Mouse (Mus musculus) Patski (cell line): ENCODE data around the gene Ajuba. TPM values are rescaled to one million over a fixed set of nuclear protein-coding genes. Genes with fewer than 3 reads are reported as not detected.

ENCODE experiments used
- ATAC-seq: fragments of 100-300 bp; one replicate; pipeline ENCODE4 v1.8.0; 2021
- CTCF ChIA-PET: fragments of 350-600 bp; sonication (Branson Sonifier 250); formaldehyde crosslinking; loops from one replicate; lab custom pipeline; 2022; ENCODE audit warnings: inconsistent platforms; lab: Charles Lee
- POLR2A ChIA-PET: fragments of 350-600 bp; sonication (Branson Sonifier 250); formaldehyde crosslinking; loops from one replicate; lab custom pipeline; 2022; ENCODE audit warnings: antibody characterized with exemption, inconsistent platforms; lab: Charles Lee
- DNase-seq: peaks from one replicate; pipeline ENCODE4 v3.0.0-alpha.2; 2011; ENCODE audit warnings: low read depth, low spot score
- H3K27me3 ChIP-seq: fragments of 371-371 bp; one replicate; pipeline ENCODE4 v1.5.1; 2021
- CTCF ChIP-seq: fragments of 100-300 bp; IDR thresholded peaks from one replicate; pipeline ENCODE4 v1.5.1; 2021
- in situ Hi-C: fragments of 300-500 bp; cut with MboI; formaldehyde crosslinking; loops from 3 replicates; pipeline ENCODE4 v1.11.1; 2018; ENCODE audit warnings: low pct_unique_long_range_greater_than_20kb, mixed read lengths
- polyA plus RNA-seq: library from polyadenylated mRNA; unstranded; gene quantifications from one replicate; pipeline ENCODE4 v1.2.3, GENCODE M21; 2021

Ajuba gene
- polyA plus RNA-seq, 1 experiment from 2014 or later: 91.9 TPM

- in situ Hi-C loops: no loop called here
- peak; percentile 72 for TF ChIP-seq CTCF
- H3K27me3 ChIP-seq: no peaks in the 10 kb centered on the region
- POLR2A ChIA-PET: interaction anchor here (1.5 to 2.2 kb wide), 2 partner anchors 23 to 327 kb away, joined by 3 to 8 read pairs; partner anchors contain the start of gene Ajuba
- ATAC-seq (peak; percentile 88), DNase-seq (no peak)
- CTCF ChIA-PET: interaction anchor here (0.8 to 2.8 kb wide), 12 partner anchors 15 to 106 kb away, joined by 3 to 16 read pairs (median 4); partner anchors contain the start of genes Ajuba and Cdh24
Observed at GRCm38 (mm10) chr14:54553975-54554769, 23.2 kb downstream of the Ajuba start, which contains the start of gene Haus4. Gene Haus4 (minus strand): TSS chr14:54554616.

- H3K27me3 ChIP-seq: no peaks in the 10 kb centered on the region
- in situ Hi-C loops: no loop called here
- DNase-seq (no peak), ATAC-seq (peak; percentile 29)
- no peak for TF ChIP-seq CTCF
- POLR2A ChIA-PET: interaction anchor here (1.5 kb wide), 1 partner anchor 326 kb away, joined by 3 read pairs; no protein-coding TSS in a partner anchor
- CTCF ChIA-PET: interaction anchor here (0.9 to 2.1 kb wide), 5 partner anchors 25 to 107 kb away, joined by 3 to 13 read pairs (median 5); partner anchors contain the start of gene Cdh24
Observed at GRCm38 (mm10) chr14:54553454-54553974, 23.8 kb downstream of the Ajuba start.

GRCm38 (mm10) chr14:54544703-54545102 is 32.7 kb downstream of the Ajuba start:
- POLR2A ChIA-PET: no interaction called here
- no peaks in the 10 kb centered on the region for H3K27me3 ChIP-seq
- in situ Hi-C loops: no loop called here
- CTCF ChIA-PET: interaction anchor here (5.6 kb wide), 1 partner anchor 16 kb away, joined by 27 read pairs; no protein-coding TSS in a partner anchor
- no peak for TF ChIP-seq CTCF
- no peak for DNase-seq
- no peak for ATAC-seq

GRCm38 (mm10) chr14:54540771-54541170 is 36.6 kb downstream of the Ajuba start:
- no peak for TF ChIP-seq CTCF
- DNase-seq: no peak
- ATAC-seq: no peak
- no peaks in the 10 kb centered on the region for H3K27me3 ChIP-seq
- POLR2A ChIA-PET: no interaction called here
- CTCF ChIA-PET: interaction anchor here (1.4 to 3.8 kb wide), 3 partner anchors 13 to 38 kb away, joined by 5 to 25 read pairs (median 7); partner anchors contain the start of gene Ajuba
- in situ Hi-C loops: no loop called here

GRCm38 (mm10) chr14:54538580-54538979 is 38.8 kb downstream of the Ajuba start:
- in situ Hi-C loops: no loop called here
- POLR2A ChIA-PET: interaction anchor here (1.3 kb wide), 1 partner anchor 8 kb away, joined by 7 read pairs; no protein-coding TSS in a partner anchor
- ATAC-seq (no peak), DNase-seq (no peak)
- H3K27me3 ChIP-seq: no peaks in the 10 kb centered on the region
- CTCF ChIA-PET: interaction anchor here (1.1 kb wide), 1 partner anchor 9 kb away, joined by 3 read pairs; no protein-coding TSS in a partner anchor
- TF ChIP-seq CTCF: no peak

- DNase-seq (peak; percentile 13), ATAC-seq (peak; percentile 57)
- peak; percentile 85 for TF ChIP-seq CTCF
- ChIA-PET POLR2A (interaction anchor here (0.8 to 1.7 kb wide), 2 partner anchors 14 to 41 kb away, joined by 3 to 4 read pairs; no protein-coding TSS in a partner anchor), CTCF (interaction anchor here (0.7 to 3.1 kb wide), 30 partner anchors 11 to 173 kb away, joined by 3 to 27 read pairs (median 4); partner anchors contain the start of genes Cdh24, Gm17606, Prmt5 and Psmb5)
- H3K27me3 ChIP-seq: no peaks in the 10 kb centered on the region
- in situ Hi-C loops: loop anchor here (5.0 kb wide), 1 partner anchor 114 kb away; the partner anchor contains the start of genes Cdh24 and Gm17606
Observed at GRCm38 (mm10) chr14:54528446-54529111, 48.8 kb downstream of the Ajuba start.

- TF ChIP-seq CTCF: no peak
- POLR2A ChIA-PET: interaction anchor here (1.7 kb wide), 1 partner anchor 41 kb away, joined by 4 read pairs; no protein-coding TSS in a partner anchor
- DNase-seq (no peak), ATAC-seq (no peak)
- CTCF ChIA-PET: interaction anchor here (0.8 to 3.1 kb wide), 27 partner anchors 10 to 173 kb away, joined by 3 to 27 read pairs (median 5); partner anchors contain the start of genes Cdh24, Gm17606, Prmt5 and Psmb5
- in situ Hi-C loops: loop anchor here (5.0 kb wide), 1 partner anchor 114 kb away; the partner anchor contains the start of genes Cdh24 and Gm17606
- no peaks in the 10 kb centered on the region for H3K27me3 ChIP-seq
Observed at GRCm38 (mm10) chr14:54528007-54528393, 49.4 kb downstream of the Ajuba start.

GRCm38 (mm10) chr14:54527227-54528006 is 49.9 kb downstream of the Ajuba start:
- CTCF ChIA-PET: interaction anchor here (0.8 to 3.1 kb wide), 19 partner anchors 10 to 174 kb away, joined by 3 to 27 read pairs (median 5); partner anchors contain the start of genes Cdh24, Gm17606 and Prmt5
- POLR2A ChIA-PET: interaction anchor here (1.7 kb wide), 1 partner anchor 42 kb away, joined by 4 read pairs; no protein-coding TSS in a partner anchor
- TF ChIP-seq CTCF: no peak
- in situ Hi-C loops: loop anchor here (5.0 kb wide), 1 partner anchor 115 kb away; the partner anchor contains the start of genes Cdh24 and Gm17606
- ATAC-seq (no peak), DNase-seq (no peak)
- no peaks in the 10 kb centered on the region for H3K27me3 ChIP-seq
